Mouse (Mus musculus) CD4-positive helper T cell, adult 2 months (primary cell): ENCODE measurements around the gene Pex5.
"Not testable (repeated sequence)": the region's sequence is repeated elsewhere in the genome, so short reads cannot be mapped to it uniquely, and the experiment has no call there.

Experiments
- DNase-seq: peaks from one replicate; pipeline ENCODE4 v3.0.0-alpha.2; 2012; ENCODE audit warnings: low read depth, missing footprints, low spot score

Gene Pex5

DNA sequence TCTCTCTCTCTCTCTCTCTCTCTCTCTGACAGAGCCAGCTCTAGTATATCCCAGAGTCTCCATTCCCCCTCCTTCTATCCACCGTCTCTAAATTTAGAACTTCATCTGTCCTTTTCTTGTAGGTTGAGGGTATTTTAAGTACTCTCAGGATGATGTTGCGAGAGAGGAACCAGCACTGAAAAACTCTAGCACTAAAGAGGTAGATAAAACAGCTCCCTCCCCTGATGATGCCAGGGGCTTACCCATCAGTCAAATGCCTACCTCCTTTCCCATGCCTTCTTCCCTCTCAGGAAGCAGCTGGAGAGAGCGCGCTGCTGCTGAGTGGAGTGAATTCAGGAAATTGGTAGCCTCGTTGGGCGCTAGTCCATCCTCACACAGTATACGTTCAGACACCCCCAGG is 12.4 kb upstream of the Pex5 start:
- DNase-seq = no peak

GRCm38 (mm10) chr6:124426604-124427003 is 11.7 kb upstream of the Pex5 start:
- DNase-seq = no peak

DNA sequence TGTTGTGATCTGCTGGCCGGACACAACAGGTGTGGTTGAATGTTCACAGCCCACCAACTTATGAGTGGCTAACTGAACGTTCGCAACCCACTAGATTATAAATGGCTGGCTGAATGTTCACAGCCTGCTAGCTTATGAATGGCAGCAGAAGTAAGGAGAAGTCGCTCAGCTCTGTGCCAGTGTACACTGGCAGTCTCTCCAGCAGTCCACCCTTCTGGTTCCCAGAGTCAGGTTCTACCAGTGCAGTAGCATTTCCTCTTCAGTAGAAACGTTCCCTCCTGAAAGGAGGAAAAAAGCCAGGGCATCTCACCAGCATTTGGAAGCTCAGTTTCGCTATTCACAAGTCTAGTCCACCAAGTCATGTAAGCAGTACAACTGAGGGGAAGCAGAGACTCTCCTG is 10.7 kb upstream of the Pex5 start:
- DNase-seq = no peak

- DNase-seq = not testable (repeated sequence)
These were observed 10.2 kb upstream of the Pex5 start for GRCm38 (mm10) chr6:124425042-124425441.

- DNase-seq = no peak
These were observed 9.2 kb upstream of the Pex5 start for GRCm38 (mm10) chr6:124424068-124424498.

DNA sequence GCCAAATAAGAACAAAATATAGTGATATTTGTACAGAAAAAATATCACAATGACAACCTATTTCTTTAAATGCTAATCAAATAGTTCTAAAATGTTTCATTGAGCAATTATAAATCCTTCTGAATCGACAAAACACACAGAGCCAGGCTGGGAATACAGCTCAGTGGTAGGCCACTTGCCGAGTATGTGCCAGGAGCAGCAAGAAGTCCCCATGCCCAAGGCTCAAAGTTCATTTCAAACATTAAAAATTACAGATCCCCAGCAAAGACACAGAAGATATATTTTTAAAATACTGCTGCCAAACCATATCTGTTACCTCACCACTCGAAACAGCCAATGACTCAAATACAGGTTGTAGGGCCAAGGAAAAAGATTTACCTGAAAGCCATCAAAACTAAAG is 3.8 kb upstream of the Pex5 start:
- no peak for DNase-seq

- peak; percentile 78 for DNase-seq
These were observed 651 bp upstream of the Pex5 start for GRCm38 (mm10) chr6:124415347-124416088.

- DNase-seq = peak; percentile 69
These were observed 529 bp downstream of the Pex5 start for GRCm38 (mm10) chr6:124414150-124414926.

- no peak for DNase-seq
These were observed 1.1 kb downstream of the Pex5 start for GRCm38 (mm10) chr6:124413770-124414149.

- no peak for DNase-seq
These were observed 6.5 kb downstream of the Pex5 start for GRCm38 (mm10) chr6:124408355-124408754.

DNA sequence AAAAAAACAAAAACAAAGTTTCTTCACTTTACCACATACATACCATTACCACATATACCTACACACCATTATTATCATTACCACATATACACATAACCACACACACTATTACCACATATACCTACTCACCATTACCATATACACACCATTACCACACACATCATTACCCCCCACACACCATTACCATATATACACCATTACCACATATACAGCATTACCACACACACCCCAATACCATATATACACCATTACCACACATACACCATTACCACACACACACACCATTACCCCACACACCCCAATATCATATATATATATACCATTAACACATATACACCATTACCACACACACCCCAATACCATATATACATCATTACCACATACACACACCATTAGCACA is 7.7 kb downstream of the Pex5 start:
- no peak for DNase-seq

DNA sequence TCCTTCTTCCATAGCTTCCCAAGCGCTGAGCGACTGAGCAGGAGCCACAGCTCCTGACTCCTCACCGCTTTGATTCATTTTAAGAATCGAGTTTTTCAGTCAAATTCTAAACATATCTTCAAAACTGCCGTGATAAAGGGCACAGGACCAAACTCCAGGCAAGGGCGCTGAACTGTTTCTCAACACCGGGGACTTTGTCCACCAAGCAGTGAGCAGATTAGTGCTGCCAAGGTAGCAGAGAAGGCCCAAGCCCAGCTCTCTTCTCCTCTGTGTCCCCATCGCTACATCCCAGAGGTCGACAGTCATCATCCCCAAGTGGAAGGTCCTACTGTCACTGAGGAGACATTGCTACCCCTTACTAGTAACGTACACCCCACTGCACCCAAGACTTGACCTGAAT is 8.5 kb downstream of the Pex5 start:
- DNase-seq = no peak

GRCm38 (mm10) chr6:124399738-124400137 is 15.1 kb downstream of the Pex5 start:
- no peak for DNase-seq

- not testable (repeated sequence) for DNase-seq
These were observed 19.9 kb downstream of the Pex5 start for GRCm38 (mm10) chr6:124394991-124395390.

DNA sequence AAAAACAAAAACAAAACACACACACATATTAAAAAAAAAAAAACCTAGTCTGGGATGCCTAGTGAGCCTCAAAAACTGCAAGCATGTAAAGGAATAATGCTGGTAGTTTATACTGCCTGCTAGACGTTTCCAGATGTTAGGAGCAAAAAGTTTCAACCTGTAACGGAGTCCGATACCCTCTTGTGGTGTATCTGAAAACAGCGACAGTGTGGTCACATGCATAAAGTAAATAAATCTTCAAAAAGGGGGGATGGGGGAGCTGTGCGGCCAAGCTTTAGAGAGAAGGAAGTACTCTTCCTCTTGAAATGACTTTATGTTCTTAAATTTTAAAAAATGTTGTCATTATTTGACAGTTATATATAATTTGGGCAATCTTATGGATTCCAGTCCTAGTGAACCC is 34.7 kb downstream of the Pex5 start:
- peak; percentile 49 for DNase-seq

DNA sequence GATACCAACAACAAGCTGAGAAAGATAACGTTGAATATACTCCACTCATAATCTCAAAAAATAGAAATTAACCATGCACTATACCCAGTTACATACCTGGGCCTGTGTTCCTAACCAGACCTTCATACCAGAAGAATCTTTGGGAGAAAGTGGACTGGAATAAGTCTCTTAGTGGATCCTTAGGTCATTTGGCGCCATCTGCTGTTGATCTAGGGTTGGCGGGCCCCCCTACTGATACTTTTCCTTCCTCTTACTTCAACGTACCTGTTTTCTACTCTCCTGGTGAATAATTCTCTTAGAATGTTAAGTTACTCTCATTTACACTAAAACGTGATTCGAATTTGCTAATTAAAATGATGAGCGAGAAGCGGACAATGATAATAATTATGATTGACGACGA is 35.5 kb downstream of the Pex5 start:
- peak; percentile 51 for DNase-seq

- peak; percentile 22 for DNase-seq
These were observed 37.2 kb downstream of the Pex5 start for GRCm38 (mm10) chr6:124377494-124378255.

DNA sequence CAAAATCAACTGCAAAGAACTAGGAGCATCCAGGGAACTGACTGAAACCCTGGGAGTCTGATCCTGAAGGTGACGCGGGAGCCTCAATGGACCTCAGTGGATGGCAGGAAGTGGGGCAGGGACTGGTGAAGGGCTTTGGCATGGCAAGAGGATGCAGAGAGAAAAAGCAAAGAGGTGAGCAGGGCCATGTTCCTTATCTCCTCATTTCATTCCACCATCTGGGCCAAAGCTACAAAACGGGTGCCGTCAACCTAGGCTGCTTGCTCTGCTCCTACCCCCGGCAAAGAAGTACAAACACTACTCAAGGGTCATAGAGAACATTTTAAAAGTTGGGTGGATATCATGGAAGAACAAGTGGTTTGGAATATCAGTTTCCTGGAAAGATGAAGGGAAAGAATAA is 38.6 kb downstream of the Pex5 start:
- DNase-seq = peak; percentile 36

GRCm38 (mm10) chr6:124375435-124375884 is 39.4 kb downstream of the Pex5 start:
- DNase-seq = peak; percentile 89

- DNase-seq = no peak
These were observed 40.2 kb downstream of the Pex5 start for GRCm38 (mm10) chr6:124374683-124375082.

- DNase-seq = no peak
These were observed 41.2 kb downstream of the Pex5 start for GRCm38 (mm10) chr6:124373584-124374206.

DNA sequence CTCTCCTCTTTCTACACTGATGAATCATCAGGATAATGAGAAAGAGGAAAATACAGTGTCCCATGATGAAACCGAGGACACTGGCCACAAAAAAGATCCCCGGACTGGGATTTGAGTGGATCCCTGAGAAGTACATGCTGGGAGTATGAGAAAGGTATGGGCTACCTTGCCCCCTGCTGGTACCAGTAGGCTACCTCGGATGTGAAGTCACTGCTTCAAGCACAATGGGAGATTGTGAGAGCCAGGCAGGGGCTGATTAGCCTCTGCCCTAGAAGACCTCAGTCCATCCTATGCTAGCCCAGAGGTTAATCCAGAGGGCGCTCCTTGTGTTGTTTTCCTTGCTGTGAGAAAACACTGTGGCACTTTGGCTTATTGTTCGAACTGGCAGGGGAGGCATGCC is 50.5 kb downstream of the Pex5 start:
- no peak for DNase-seq
